Mouse (Mus musculus) stomach, embryonic 16.5 days (tissue): Measurements from ENCODE around the gene Rilp. TPM values are rescaled to one million over a fixed set of nuclear protein-coding genes. Genes with fewer than 3 reads are reported as not detected.
A peak's percentile ranks its signal among the peaks of the same experiment; 100 is the strongest.

Experiments used
- ATAC-seq: fragments of 200-750 bp; cut with Nextera tagmentation; 2 replicates; pipeline ENCODE4 v1.8.0; 2017; ENCODE audit warnings: moderate number of reproducible peaks, moderate TSS enrichment; ENCODE audit not compliant: insufficient read depth, low FRiP score
- H3K27ac ChIP-seq: fragments of 300-500 bp; sonication (generic); 2 replicates; pipeline ENCODE4 v1.5.1; 2014; ENCODE audit warnings: low read length
- H3K27me3 ChIP-seq: fragments of 300-500 bp; sonication (generic); 2 replicates; pipeline ENCODE4 v1.6.1; 2014; ENCODE audit warnings: low read length, control low read depth, mixed read lengths; ENCODE audit not compliant: control insufficient read depth, insufficient read depth
- H3K36me3 ChIP-seq: fragments of 300-500 bp; sonication (generic); 2 replicates; pipeline ENCODE4 v1.6.1; 2014; ENCODE audit warnings: low read length; ENCODE audit not compliant: control insufficient read depth, insufficient read depth
- H3K4me1 ChIP-seq: fragments of 300-500 bp; sonication (generic); 2 replicates; pipeline ENCODE4 v1.6.1; 2014; ENCODE audit warnings: low read length, control low read depth, mixed read lengths; ENCODE audit not compliant: control insufficient read depth, insufficient read depth
- H3K4me2 ChIP-seq: fragments of 300-500 bp; sonication (generic); 2 replicates; pipeline ENCODE4 v1.6.1; 2014; ENCODE audit warnings: low read depth, low read length, mixed read lengths
- H3K4me3 ChIP-seq: fragments of 300-500 bp; sonication (generic); replicated peaks from 2 replicates; pipeline ENCODE4 v1.5.1; 2014; ENCODE audit warnings: mild to moderate bottlenecking, low read length
- H3K9ac ChIP-seq: fragments of 300-500 bp; sonication (generic); 2 replicates; pipeline ENCODE4 v1.6.1; 2014; ENCODE audit warnings: low read length
- H3K9me3 ChIP-seq: fragments of 300-500 bp; sonication (generic); replicated peaks from 2 replicates; pipeline ENCODE4 v1.6.1; 2016; ENCODE audit warnings: low read length, control low read depth; ENCODE audit not compliant: control insufficient read depth
- WGBS: fragments of 180-500 bp; shearing (Covaris S2); extraction: QIAGEN DNeasy Blood & Tissue Kit; methylation state at CpG from one replicate; pipeline ENCODE4 v1.1.7; 2014; 5-methylcytosine and 5-hydroxymethylcytosine counted together
- polyA plus RNA-seq: library from polyadenylated mRNA; unstranded; fragments of >200 nt; fragmentation: Nextera tagmentation; extraction: Ambion mirVana; gene quantifications from 2 replicates; pipeline ENCODE4 v1.2.1, GENCODE M21; 2015

The Rilp gene
- polyA plus RNA-seq, 1 experiment from 2014 or later, result 1.7 TPM

- no peaks in the 10 kb centered on the region for H3K9me3 ChIP-seq
- H3K36me3 ChIP-seq, result no peaks in the 10 kb centered on the region
- H3K4me1 ChIP-seq, result peaks cover 11% of the 10 kb centered on the region
- H3K9ac ChIP-seq, result no peak overlapping the region
- H3K4me2 ChIP-seq, result no peak overlapping the region
- 91% methylated on average over 12 of the region's 12 CpGs for WGBS
- no peak overlapping the region for H3K27ac ChIP-seq
- no peaks in the 10 kb centered on the region for H3K27me3 ChIP-seq
- H3K4me3 ChIP-seq, result no peak overlapping the region
- ATAC-seq, result no peak
These were observed 26.5 kb downstream of the Rilp start for GRCm38 (mm10) chr11:75536255-75537024.

- no peak for ATAC-seq
- H3K36me3 ChIP-seq, result no peaks in the 10 kb centered on the region
- H3K4me1 ChIP-seq, result peaks cover 11% of the 10 kb centered on the region
- H3K27ac ChIP-seq, result no peak overlapping the region
- H3K4me3 ChIP-seq, result no peak overlapping the region
- WGBS, result 85% methylated on average over 8 of the region's 8 CpGs
- H3K27me3 ChIP-seq, result no peaks in the 10 kb centered on the region
- no peaks in the 10 kb centered on the region for H3K9me3 ChIP-seq
- no peak overlapping the region for H3K4me2 ChIP-seq
- H3K9ac ChIP-seq, result no peak overlapping the region
These were observed 27.1 kb downstream of the Rilp start for GRCm38 (mm10) chr11:75537025-75537414.

- peak; percentile 39; the same call in 1 of the 2 replicates for ATAC-seq
- Histone ChIP-seq H3K4me3 (no peak overlapping the region), H3K9me3 (no peaks in the 10 kb centered on the region), H3K27me3 (no peaks in the 10 kb centered on the region), H3K36me3 (no peaks in the 10 kb centered on the region), H3K27ac (0 out of 2 replicates have a peak overlapping the region, but pooled peaks have one; percentile 3), H3K4me1 (peaks cover 4% of the 10 kb centered on the region), H3K4me2 (no peak overlapping the region), H3K9ac (no peak overlapping the region)
- 52% methylated on average over 11 of the region's 11 CpGs for WGBS
These were observed 27.7 kb downstream of the Rilp start for GRCm38 (mm10) chr11:75537491-75538183.

GRCm38 (mm10) chr11:75538184-75538969 is 28.5 kb downstream of the Rilp start:
- peaks cover 4% of the 10 kb centered on the region for H3K4me1 ChIP-seq
- 62% methylated on average over 9 of the region's 9 CpGs for WGBS
- H3K9ac ChIP-seq, result no peak overlapping the region
- H3K36me3 ChIP-seq, result no peaks in the 10 kb centered on the region
- H3K27ac ChIP-seq, result peak overlapping the region; percentile 3; the same call in 1 of the 2 replicates
- H3K27me3 ChIP-seq, result no peaks in the 10 kb centered on the region
- H3K4me2 ChIP-seq, result no peak overlapping the region
- H3K9me3 ChIP-seq, result no peaks in the 10 kb centered on the region
- no peak overlapping the region for H3K4me3 ChIP-seq
- ATAC-seq, result no peak

GRCm38 (mm10) chr11:75538970-75539299 is 29.0 kb downstream of the Rilp start:
- ATAC-seq, result no peak
- WGBS, result 79% methylated on average over 13 of the region's 13 CpGs
- Histone ChIP-seq H3K9ac (no peak overlapping the region), H3K27ac (no peak overlapping the region), H3K36me3 (no peaks in the 10 kb centered on the region), H3K4me3 (no peak overlapping the region), H3K4me2 (no peak overlapping the region), H3K27me3 (no peaks in the 10 kb centered on the region), H3K4me1 (peaks cover 4% of the 10 kb centered on the region), H3K9me3 (no peaks in the 10 kb centered on the region)

GRCm38 (mm10) chr11:75540209-75540608 is 30.3 kb downstream of the Rilp start:
- Histone ChIP-seq H3K36me3 (no peaks in the 10 kb centered on the region), H3K27me3 (no peaks in the 10 kb centered on the region), H3K4me2 (no peak overlapping the region), H3K27ac (no peak overlapping the region), H3K4me3 (no peak overlapping the region), H3K9ac (no peak overlapping the region), H3K9me3 (no peaks in the 10 kb centered on the region), H3K4me1 (peaks cover 3% of the 10 kb centered on the region)
- WGBS, result 77% methylated on average over 8 of the region's 8 CpGs
- ATAC-seq, result no peak

GRCm38 (mm10) chr11:75540710-75541581 is 31.1 kb downstream of the Rilp start:
- Histone ChIP-seq H3K4me1 (no peaks in the 10 kb centered on the region; the same call in none of the 2 replicates), H3K36me3 (no peaks in the 10 kb centered on the region), H3K9ac (no peak overlapping the region), H3K27ac (no peak overlapping the region; the same call in 1 of the 2 replicates), H3K4me2 (no peak overlapping the region), H3K27me3 (no peaks in the 10 kb centered on the region), H3K4me3 (no peak overlapping the region), H3K9me3 (no peaks in the 10 kb centered on the region)
- ATAC-seq, result no peak
- 66% methylated on average over 19 of the region's 19 CpGs for WGBS

- Histone ChIP-seq H3K4me2 (no peak overlapping the region), H3K4me3 (no peak overlapping the region), H3K27ac (no peak overlapping the region), H3K27me3 (no peaks in the 10 kb centered on the region), H3K9me3 (no peaks in the 10 kb centered on the region), H3K9ac (no peak overlapping the region), H3K4me1 (peaks cover 4% of the 10 kb centered on the region), H3K36me3 (no peaks in the 10 kb centered on the region)
- no peak for ATAC-seq
- 82% methylated on average over 9 of the region's 9 CpGs for WGBS
These were observed 34.8 kb downstream of the Rilp start for GRCm38 (mm10) chr11:75544713-75545112.
